Comparison of ENCODE assay signal across 8 mouse cellular contexts in genomic region chr5:113015236-113016061, GRCm38 (mm10). TPM values are rescaled to one million over a fixed set of nuclear protein-coding genes. Genes with fewer than 3 reads are reported as not detected.
DNase-seq lines count a peak whose midpoint lies in the region; ATAC-seq and TF ChIP-seq lines count a peak whose summit lies in the region.

TSS of gene Grk3 (minus strand) at chr5:113015791.

- no peaks in the 10 kb centered on the region for H3K36me3 ChIP-seq in intestine, embryonic 15.5 days
- H3K36me3 ChIP-seq in megakaryocyte, embryonic 14.5 days (replicated peaks; ENCODE audit: low read length), result no peaks in the 10 kb centered on the region

- peak within 1 kb of the TSS; percentile 71 for H3K9ac ChIP-seq in intestine, embryonic 15.5 days

- H3K4me3 ChIP-seq in cortical plate, adult 2 months (ENCODE audit: insufficient read depth, low read length), result peak within 1 kb of the TSS; percentile 77
- peak within 1 kb of the TSS; percentile 68 for H3K4me3 ChIP-seq in intestine, embryonic 15.5 days (replicated peaks)
- H3K4me3 ChIP-seq in megakaryocyte, embryonic 14.5 days (replicated peaks), result peak within 1 kb of the TSS; percentile 87

- no peaks in the 10 kb centered on the region for H3K27me3 ChIP-seq in intestine, embryonic 15.5 days (replicated peaks)
- peaks cover 55% of the 10 kb centered on the region for H3K27me3 ChIP-seq in megakaryocyte, embryonic 14.5 days (replicated peaks)

- peak; percentile 75 for DNase-seq in adrenal gland, postnatal 14 days
- DNase-seq in gastrocnemius, postnatal 36 days, result peak; percentile 26 to 49
- DNase-seq in left cerebral cortex, postnatal 36 days (ENCODE audit: low spot score in 2 of 2), result peak; percentile 67 to 75
- DNase-seq in right cerebral cortex, postnatal 25 days, result peak; percentile 80
- DNase-seq in c-Kit-positive CD71-positive TER-119-positive erythroid progenitor cells, embryonic 14.5 days (ENCODE audit: low spot score), result no peak

- peak within 1 kb of the TSS; percentile 74 for H3K4me2 ChIP-seq in intestine, embryonic 15.5 days (replicated peaks)

- H3K27ac ChIP-seq in cortical plate, adult 2 months (ENCODE audit: insufficient read depth, low read length), result peak within 1 kb of the TSS; percentile 73
- H3K27ac ChIP-seq in intestine, embryonic 15.5 days, result peak within 1 kb of the TSS; percentile 66

- WGBS in intestine, embryonic 15.5 days, result 4% methylated on average over 39 of the region's 52 CpGs

- no peak for TF ChIP-seq CTCF in cortical plate, adult 2 months (IDR thresholded peaks at IDR 0.05; ENCODE audit: extremely low read depth, insufficient read depth, low read length)

- intact Hi-C loops in gastrocnemius, postnatal 36 days (cut with DNase I), result no loop called here
- intact Hi-C loops in left cerebral cortex, postnatal 36 days (cut with DNase I), result no loop called here

- TF ChIP-seq POLR2A in cortical plate, adult 2 months (IDR thresholded peaks at IDR 0.05; ENCODE audit: extremely low read depth, insufficient read depth, low read length), result peak; percentile 47; the same call in 1 of the 2 replicates

- no peaks in the 10 kb centered on the region for H3K9me3 ChIP-seq in intestine, embryonic 15.5 days
- H3K9me3 ChIP-seq in megakaryocyte, embryonic 14.5 days, result 0 out of 2 replicates have a peak, but pooled peaks cover 4% of the 10 kb centered on the region

- H3K4me1 ChIP-seq in cortical plate, adult 2 months (ENCODE audit: control insufficient read depth, insufficient read depth, low read length), result peaks cover 19% of the 10 kb centered on the region
- peaks cover 13% of the 10 kb centered on the region for H3K4me1 ChIP-seq in intestine, embryonic 15.5 days (replicated peaks)
- H3K4me1 ChIP-seq in megakaryocyte, embryonic 14.5 days, result peaks cover 6% of the 10 kb centered on the region; the same call in 1 of the 2 replicates

- ATAC-seq in intestine, embryonic 15.5 days, result peak; percentile 91

RNA-seq across cellular contexts. Expression of gene Grk3, which starts in this region (rescaled TPM):
- total RNA-seq in adrenal gland, postnatal 14 days (2021), result 36.7 and 37.5 TPM in 2 replicates
- 51.1 and 54.1 TPM in 2 replicates for polyA plus RNA-seq in cortical plate, adult 2 months (2012; rRNA removed)
- total RNA-seq in gastrocnemius, postnatal 36 days (2021), result 1 to 10 TPM; 4.9 to 6.1 TPM
- 13.0 and 13.4 TPM in 2 replicates for polyA plus RNA-seq in intestine, embryonic 15.5 days (2015; fragmentation: Nextera tagmentation; extraction: Ambion mirVana)
- total RNA-seq in left cerebral cortex, postnatal 36 days (2021), result 10 to 100 TPM; 60.6 to 91.1 TPM
- 0.40 TPM in 1 of 2 replicates, not detected in the other for polyA plus RNA-seq in megakaryocyte, embryonic 14.5 days (2012; ENCODE audit: insufficient read depth, low replicate concordance)
